Mouse (Mus musculus) liver, embryonic 14.5 days (tissue): ENCODE measurements around the gene Chrnb1. TPM values are rescaled to one million over a fixed set of nuclear protein-coding genes. Genes with fewer than 3 reads are reported as not detected.

Experiments
- ATAC-seq: fragments of 200-750 bp; cut with Nextera tagmentation; 2 replicates; pipeline ENCODE4 v1.8.0; 2017; ENCODE audit warnings: moderate number of reproducible peaks, mild to moderate bottlenecking, moderate library complexity; ENCODE audit not compliant: insufficient read depth
- DNase-seq, 3 experiments: peaks; one replicate each; pipeline ENCODE4 v3.0.0-alpha.2; 2012 to 2013; ENCODE audit warnings: low read depth in 3 of 3, low spot score in 3 of 3
- H3K27ac ChIP-seq: fragments of 300-500 bp; sonication (generic); 2 replicates; pipeline ENCODE4 v1.5.1; 2014; ENCODE audit warnings: moderate library complexity, mild to moderate bottlenecking, control low read depth, inconsistent platforms
- H3K27me3 ChIP-seq: fragments of 300-500 bp; sonication (generic); 2 replicates; pipeline ENCODE4 v1.6.1; 2014; ENCODE audit warnings: mild to moderate bottlenecking, low read length, moderate library complexity; ENCODE audit not compliant: control insufficient read depth, insufficient read depth
- H3K36me3 ChIP-seq: fragments of 300-500 bp; sonication (generic); replicated peaks from 2 replicates; pipeline ENCODE4 v1.6.1; 2014; ENCODE audit warnings: low read depth; ENCODE audit not compliant: control insufficient read depth, insufficient read depth
- H3K4me1 ChIP-seq, 2 experiments: fragments of 200-500 bp in 1 of 2; fragments of 300-500 bp in 1 of 2; sonication (generic) in 1 of 2; replicated peaks; 2 replicates each; pipeline ENCODE4 v1.6.1; 2012 to 2014; ENCODE audit warnings: antibody characterized with exemption in 1 of 2, inconsistent platforms in 1 of 2, low read length in 1 of 2; ENCODE audit not compliant: control insufficient read depth in 2 of 2, insufficient read depth in 2 of 2
- H3K4me2 ChIP-seq: fragments of 300-500 bp; sonication (generic); 2 replicates; pipeline ENCODE4 v1.6.1; 2014; ENCODE audit warnings: low read depth, mild to moderate bottlenecking, control low read depth, moderate library complexity
- H3K4me3 ChIP-seq, 2 experiments: fragments of 200-500 bp in 1 of 2; fragments of 300-500 bp in 1 of 2; sonication (generic) in 1 of 2; 2 replicates each; pipeline ENCODE4 v1.5.1; 2012 to 2014; ENCODE audit warnings: low read depth in 2 of 2, low read length in 2 of 2, mild to moderate bottlenecking in 2 of 2, control low read depth in 1 of 2, inconsistent platforms in 1 of 2, moderate library complexity in 1 of 2; ENCODE audit not compliant: insufficient read depth in 1 of 2
- H3K9ac ChIP-seq: fragments of 300-500 bp; sonication (generic); replicated peaks from 2 replicates; pipeline ENCODE4 v1.6.1; 2014; ENCODE audit warnings: mild to moderate bottlenecking, control low read depth, moderate library complexity
- H3K9me3 ChIP-seq: fragments of 300-500 bp; sonication (generic); 2 replicates; pipeline ENCODE4 v1.6.1; 2016; ENCODE audit warnings: low read length, mixed read lengths; ENCODE audit not compliant: control insufficient read depth
- CTCF ChIP-seq: IDR thresholded peaks from 2 replicates; pipeline ENCODE4 v1.5.1; 2016; ENCODE audit warnings: antibody characterized with exemption, low read depth, control low read depth
- EP300 ChIP-seq: IDR thresholded peaks from 2 replicates; pipeline ENCODE4 v1.6.1; 2016; ENCODE audit warnings: antibody characterized with exemption, low read depth
- WGBS: fragments of 180-500 bp; shearing (Covaris S2); extraction: QIAGEN DNeasy Blood & Tissue Kit; methylation state at CpG from one replicate; pipeline ENCODE4 v1.1.7; 2014; ENCODE audit not compliant: insufficient replicate concordance; 5-methylcytosine and 5-hydroxymethylcytosine counted together
- polyA plus RNA-seq, 2 experiments: library from polyadenylated mRNA; depleted of rRNA in 1 of 2; stranded (reverse) in 1 of 2; unstranded in 1 of 2; fragments of >200 nt; fragmentation: Nextera tagmentation in 1 of 2; extraction: Ambion mirVana in 1 of 2; gene quantifications; 2 replicates each; pipeline versions ENCODE4 v1.2.1 to v1.2.3; 2012 to 2014

The Chrnb1 gene
- polyA plus RNA-seq, 2 experiments: 0.33 to 0.58 TPM

GRCm38 (mm10) chr11:69778258-69778982, 17.3 kb downstream of the Chrnb1 start:
- H3K4me3 ChIP-seq: no peak overlapping the region
- no peak overlapping the region for H3K27ac ChIP-seq
- ATAC-seq (no peak), DNase-seq (no peak)
- no peaks in the 10 kb centered on the region for H3K4me1 ChIP-seq
- H3K9me3 ChIP-seq: no peaks in the 10 kb centered on the region
- H3K27me3 ChIP-seq: peaks cover 14% of the 10 kb centered on the region
- WGBS: 60% methylated on average over 23 of the region's 23 CpGs
- H3K4me2 ChIP-seq: no peak overlapping the region
- TF ChIP-seq EP300 (no peak), CTCF (no peak)
- no peak overlapping the region for H3K9ac ChIP-seq
- no peaks in the 10 kb centered on the region for H3K36me3 ChIP-seq

- Histone ChIP-seq H3K4me1 (no peaks in the 10 kb centered on the region), H3K27me3 (peaks cover 14% of the 10 kb centered on the region), H3K9me3 (no peaks in the 10 kb centered on the region), H3K27ac (no peak overlapping the region), H3K9ac (no peak overlapping the region), H3K4me2 (no peak overlapping the region), H3K4me3 (no peak overlapping the region), H3K36me3 (no peaks in the 10 kb centered on the region)
- TF ChIP-seq CTCF (no peak), EP300 (no peak)
- WGBS: 52% methylated on average over 26 of the region's 26 CpGs
- DNase-seq (no peak), ATAC-seq (no peak)
These were observed 18.1 kb downstream of the Chrnb1 start for GRCm38 (mm10) chr11:69777504-69778257.

- Histone ChIP-seq H3K4me3 (no peak overlapping the region), H3K27me3 (peaks cover 8% of the 10 kb centered on the region), H3K4me2 (no peak overlapping the region), H3K36me3 (no peaks in the 10 kb centered on the region), H3K9me3 (no peaks in the 10 kb centered on the region), H3K27ac (no peak overlapping the region), H3K9ac (no peak overlapping the region), H3K4me1 (no peaks in the 10 kb centered on the region)
- TF ChIP-seq EP300 (no peak), CTCF (no peak)
- 73% methylated on average over 20 of the region's 20 CpGs for WGBS
- no peak for ATAC-seq
- DNase-seq: no peak
These were observed 19.3 kb downstream of the Chrnb1 start for GRCm38 (mm10) chr11:69776488-69776887.

- H3K27ac ChIP-seq: no peak overlapping the region
- TF ChIP-seq CTCF: no peak
- TF ChIP-seq EP300: no peak
- no peaks in the 10 kb centered on the region for H3K36me3 ChIP-seq
- ATAC-seq: no peak
- peaks cover 7% of the 10 kb centered on the region for H3K27me3 ChIP-seq
- no peaks in the 10 kb centered on the region for H3K9me3 ChIP-seq
- no peaks in the 10 kb centered on the region for H3K4me1 ChIP-seq
- WGBS: 62% methylated on average over 10 of the region's 10 CpGs
- DNase-seq: no peak
- no peak overlapping the region for H3K4me3 ChIP-seq
- no peak overlapping the region for H3K4me2 ChIP-seq
- no peak overlapping the region for H3K9ac ChIP-seq
These were observed 20.0 kb downstream of the Chrnb1 start for GRCm38 (mm10) chr11:69775716-69776115.

GRCm38 (mm10) chr11:69774961-69775360, 20.8 kb downstream of the Chrnb1 start:
- ATAC-seq (no peak), DNase-seq (no peak)
- H3K4me2 ChIP-seq: no peak overlapping the region
- H3K9me3 ChIP-seq: no peaks in the 10 kb centered on the region
- 33% methylated on average over 5 of the region's 5 CpGs for WGBS
- H3K9ac ChIP-seq: no peak overlapping the region
- TF ChIP-seq EP300 (no peak), CTCF (no peak)
- H3K4me1 ChIP-seq: no peaks in the 10 kb centered on the region
- H3K4me3 ChIP-seq: no peak overlapping the region
- H3K27me3 ChIP-seq: peaks cover 4% of the 10 kb centered on the region; the same call in 1 of the 2 replicates
- H3K36me3 ChIP-seq: no peaks in the 10 kb centered on the region
- no peak overlapping the region for H3K27ac ChIP-seq
